Mouse (Mus musculus) forebrain, embryonic 12.5 days (tissue): ENCODE measurements around the gene Mafg. TPM values are rescaled to one million over a fixed set of nuclear protein-coding genes. Genes with fewer than 3 reads are reported as not detected.

Experiments used
- ATAC-seq: fragments of 200-750 bp; cut with Nextera tagmentation; 2 replicates; pipeline ENCODE4 v1.8.0; 2017; ENCODE audit warnings: moderate TSS enrichment; ENCODE audit not compliant: low FRiP score
- H3K27ac ChIP-seq: fragments of 300-500 bp; sonication (generic); 2 replicates; pipeline ENCODE4 v1.5.1; 2016; ENCODE audit warnings: mild to moderate bottlenecking
- H3K27me3 ChIP-seq: fragments of 300-500 bp; sonication (generic); 2 replicates; pipeline ENCODE4 v1.6.1; 2016; ENCODE audit warnings: mild to moderate bottlenecking
- H3K36me3 ChIP-seq: fragments of 300-500 bp; sonication (generic); replicated peaks from 2 replicates; pipeline ENCODE4 v1.6.1; 2016; ENCODE audit warnings: mild to moderate bottlenecking
- H3K4me1 ChIP-seq: fragments of 300-500 bp; sonication (generic); 2 replicates; pipeline ENCODE4 v1.6.1; 2016
- H3K4me2 ChIP-seq: fragments of 300-500 bp; sonication (generic); 2 replicates; pipeline ENCODE4 v1.6.1; 2016; ENCODE audit warnings: mild to moderate bottlenecking, moderate library complexity
- H3K4me3 ChIP-seq: fragments of 300-500 bp; sonication (generic); replicated peaks from 2 replicates; pipeline ENCODE4 v1.5.1; 2016; ENCODE audit warnings: mild to moderate bottlenecking
- H3K9ac ChIP-seq: fragments of 300-500 bp; sonication (generic); 2 replicates; pipeline ENCODE4 v1.6.1; 2016; ENCODE audit warnings: mild to moderate bottlenecking
- H3K9me3 ChIP-seq: fragments of 300-500 bp; sonication (generic); 2 replicates; pipeline ENCODE4 v1.6.1; 2016
- WGBS: fragments of 180-500 bp; shearing (Covaris S2); methylation state at CpG from one replicate; pipeline ENCODE4 v1.1.7; 2016; 5-methylcytosine and 5-hydroxymethylcytosine counted together
- microRNA-seq: library from miRNA; unstranded; fragments of <30 nt; microRNA quantifications from one replicate; pipeline ENCODE4, GENCODE M21; 2017
- polyA plus RNA-seq: library from polyadenylated mRNA; unstranded; fragments of >200 nt; fragmentation: Nextera tagmentation; extraction: Ambion mirVana; gene quantifications from 2 replicates; pipeline ENCODE4 v1.2.1, GENCODE M21; 2016

Mafg gene
- polyA plus RNA-seq, 1 experiment from 2014 or later, result 32.9 TPM

DNA sequence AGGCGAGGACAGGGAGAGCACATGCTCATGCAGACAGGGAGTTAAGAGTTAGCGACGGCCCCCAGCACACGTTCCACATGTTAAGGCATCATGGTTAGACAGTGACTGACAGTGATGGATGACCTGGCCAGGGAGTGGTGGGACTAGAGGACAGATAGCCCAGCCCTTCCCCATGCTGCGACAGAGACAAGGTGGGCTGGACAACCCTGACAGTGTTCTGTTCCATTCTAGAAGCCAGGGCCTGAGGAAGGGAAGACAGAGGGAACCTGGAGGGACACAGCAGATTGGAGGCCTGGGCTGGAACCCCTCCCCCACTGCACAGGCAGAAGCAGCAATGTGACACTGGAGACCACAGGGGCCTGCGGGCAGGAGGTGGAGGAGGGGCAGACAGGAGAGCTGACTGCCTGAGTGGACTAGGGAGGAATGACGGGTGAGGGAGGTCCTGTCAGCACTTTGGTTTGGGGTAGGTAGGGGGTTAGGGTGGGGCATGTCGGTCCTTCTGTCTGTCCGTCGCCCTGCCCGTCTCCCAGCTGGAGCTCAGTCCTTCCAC is 54.6 kb downstream of the Mafg start:
- H3K4me3 ChIP-seq, result no peak overlapping the region
- 0 out of 2 replicates have a peak overlapping the region, but pooled peaks have one; percentile 60 for H3K27ac ChIP-seq
- no peak overlapping the region for H3K4me2 ChIP-seq

GRCm38 (mm10) chr11:120578024-120578693 is 55.2 kb downstream of the Mafg start:
- H3K27me3 ChIP-seq, result no peaks in the 10 kb centered on the region
- no peaks in the 10 kb centered on the region for H3K9me3 ChIP-seq
- H3K36me3 ChIP-seq, result peaks cover 31% of the 10 kb centered on the region
- H3K9ac ChIP-seq, result peak overlapping the region; percentile 1; the same call in 1 of the 2 replicates
- 0 out of 2 replicates have a peak overlapping the region, but pooled peaks have one; percentile 13 for H3K27ac ChIP-seq
- no peak overlapping the region for H3K4me3 ChIP-seq
- no peak for ATAC-seq
- H3K4me1 ChIP-seq, result peaks cover 37% of the 10 kb centered on the region
- H3K4me2 ChIP-seq, result no peak overlapping the region
- WGBS, result 90% methylated on average over 10 of the region's 10 CpGs

More for the DNA sequence above, 54.6 kb downstream of the Mafg start:
- peaks cover 36% of the 10 kb centered on the region for H3K4me1 ChIP-seq
- ATAC-seq, result no peak
- H3K27me3 ChIP-seq, result no peaks in the 10 kb centered on the region
- no peak overlapping the region for H3K9ac ChIP-seq
- 0 out of 2 replicates have a peak, but pooled peaks cover 1% of the 10 kb centered on the region for H3K9me3 ChIP-seq
- 87% methylated on average over 11 of the region's 11 CpGs for WGBS
- H3K36me3 ChIP-seq, result peaks cover 36% of the 10 kb centered on the region

DNA sequence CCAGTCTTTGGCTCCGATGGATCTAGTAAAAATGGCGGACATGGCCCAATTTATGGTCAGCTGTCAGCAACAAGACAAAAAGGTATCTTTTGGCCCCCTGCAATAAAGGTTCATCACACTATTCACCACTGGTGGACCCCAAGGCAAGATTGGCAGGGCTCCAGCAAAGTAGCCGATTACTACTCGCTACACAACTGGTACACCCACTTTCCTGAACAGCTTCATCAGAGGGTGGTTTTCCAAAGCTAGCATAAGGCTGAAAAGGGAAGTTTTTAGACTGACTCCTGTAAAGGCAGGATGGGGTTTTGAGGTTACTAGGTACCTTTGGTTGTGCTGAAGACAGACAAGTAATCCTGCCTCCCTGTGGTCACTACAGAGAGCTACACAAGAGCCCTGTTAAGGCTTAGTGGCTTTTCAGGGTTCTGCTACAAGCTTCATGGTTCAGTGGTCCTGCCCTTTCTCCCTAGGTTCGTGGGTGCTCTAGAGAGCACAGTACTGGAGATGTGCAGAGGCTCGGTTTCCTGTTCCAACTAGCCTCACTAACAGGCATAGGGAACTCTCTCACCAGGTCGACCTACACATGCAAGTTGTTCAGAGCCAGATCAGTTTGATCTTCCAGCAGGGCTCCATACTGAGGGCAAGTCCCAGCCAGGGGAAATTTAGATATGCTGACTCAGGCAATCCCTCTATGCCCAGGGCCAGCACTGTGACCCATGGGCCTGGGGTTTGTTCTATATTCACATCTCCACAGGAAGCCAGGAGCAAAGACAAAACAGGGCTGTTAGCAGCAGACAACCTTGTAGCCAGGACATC is 56.0 kb downstream of the Mafg start:
- H3K4me2 ChIP-seq, result no peak overlapping the region
- no peak overlapping the region for H3K4me3 ChIP-seq
- H3K27ac ChIP-seq, result peak overlapping the region; percentile 36; the same call in 1 of the 2 replicates
- peak overlapping the region; percentile 1; the same call in 1 of the 2 replicates for H3K9ac ChIP-seq
- H3K4me1 ChIP-seq, result peaks cover 37% of the 10 kb centered on the region
- H3K36me3 ChIP-seq, result peaks cover 31% of the 10 kb centered on the region
- 82% methylated on average over 7 of the region's 7 CpGs for WGBS
- no peaks in the 10 kb centered on the region for H3K9me3 ChIP-seq
- no peak for ATAC-seq
- H3K27me3 ChIP-seq, result no peaks in the 10 kb centered on the region

DNA sequence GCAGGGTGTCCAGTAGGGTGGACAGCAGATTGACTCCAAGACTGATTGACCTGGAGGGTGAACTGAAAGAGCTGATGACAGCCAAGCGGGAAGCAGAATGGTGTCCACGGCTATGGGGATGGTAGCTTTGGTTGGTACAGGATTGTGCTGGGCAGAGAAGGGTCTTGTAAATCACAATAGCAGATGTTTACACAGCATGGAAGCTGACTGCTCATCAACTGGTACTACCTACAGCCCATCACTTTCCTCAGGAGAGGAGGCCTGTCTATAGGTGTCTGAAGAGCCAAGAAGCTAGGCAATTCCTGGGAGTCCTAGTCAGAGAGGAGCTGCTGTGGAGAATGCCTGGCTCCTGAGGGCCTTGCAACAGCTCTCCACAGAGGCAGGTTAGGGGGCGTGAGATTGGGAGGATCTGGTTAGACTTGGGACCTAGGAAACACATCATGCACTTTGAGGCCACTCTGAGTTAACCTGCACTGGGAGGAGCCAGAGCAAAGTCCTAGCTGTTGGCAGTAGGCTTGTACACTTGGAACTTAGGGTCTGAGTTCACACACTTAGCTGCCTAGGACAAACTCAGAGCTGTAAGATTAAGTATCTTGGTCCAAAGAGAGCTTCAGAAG is 56.9 kb downstream of the Mafg start:
- Histone ChIP-seq H3K27me3 (no peaks in the 10 kb centered on the region), H3K4me2 (no peak overlapping the region), H3K9ac (no peak overlapping the region), H3K4me1 (peaks cover 35% of the 10 kb centered on the region), H3K9me3 (no peaks in the 10 kb centered on the region), H3K4me3 (no peak overlapping the region), H3K27ac (peak overlapping the region; percentile 36; the same call in 1 of the 2 replicates), H3K36me3 (peaks cover 31% of the 10 kb centered on the region)
- 89% methylated on average over 3 of the region's 3 CpGs for WGBS
- ATAC-seq, result no peak

GRCm38 (mm10) chr11:120575940-120576339 is 57.5 kb downstream of the Mafg start:
- Histone ChIP-seq H3K4me3 (no peak overlapping the region), H3K4me1 (peaks cover 40% of the 10 kb centered on the region), H3K36me3 (peaks cover 36% of the 10 kb centered on the region), H3K9me3 (no peaks in the 10 kb centered on the region), H3K27me3 (no peaks in the 10 kb centered on the region), H3K4me2 (no peak overlapping the region), H3K27ac (no peak overlapping the region), H3K9ac (no peak overlapping the region)
- ATAC-seq, result no peak

Small RNA genes within 50 kb of the gene (microRNA-seq; reads per million reads assigned to microRNA genes)
- 4.1 reads per million, percentile 14 among the genes with 10 or more reads in this experiment for gene Mir6936

Other genes starting within 250 kb of the Mafg start
- gene Nploc4, start 195.9 kb downstream of the Mafg start, polyA plus RNA-seq, result 49.2 and 50.8 TPM in 2 replicates
- 0.18 TPM in 1 of 2 replicates, not detected in the other for gene Tspan10, start 191.0 kb downstream of the Mafg start, polyA plus RNA-seq
- 0.17 and 0.38 TPM in 2 replicates for gene Pde6g, start 180.1 kb downstream of the Mafg start, polyA plus RNA-seq
- 8.6 and 10.9 TPM in 2 replicates for gene Oxld1, start 175.5 kb downstream of the Mafg start, polyA plus RNA-seq
- gene Ccdc137, start 175.5 kb downstream of the Mafg start, polyA plus RNA-seq, result 34.5 and 35.4 TPM in 2 replicates
- 48.2 and 50.1 TPM in 2 replicates for gene Arl16, start 166.0 kb downstream of the Mafg start, polyA plus RNA-seq
- gene Mrpl12, start 149.0 kb downstream of the Mafg start, polyA plus RNA-seq, result 130 and 135 TPM in 2 replicates
- 43.4 and 46.0 TPM in 2 replicates for gene Slc25a10, start 141.8 kb downstream of the Mafg start, polyA plus RNA-seq
- 0.09 TPM in 1 of 2 replicates, not detected in the other for gene Gcgr, start 102.9 kb downstream of the Mafg start, polyA plus RNA-seq
- 209 and 214 TPM in 2 replicates for gene Mcrip1, start 83.9 kb downstream of the Mafg start, polyA plus RNA-seq
- not detected in 2 replicates for gene Ppp1r27, start 82.5 kb downstream of the Mafg start, polyA plus RNA-seq
- 334 and 362 TPM in 2 replicates for gene P4hb, start 60.3 kb downstream of the Mafg start, polyA plus RNA-seq
- 496 and 513 TPM in 2 replicates for gene Arhgdia, start 52.0 kb downstream of the Mafg start, polyA plus RNA-seq
- 561 and 697 TPM in 2 replicates for gene Alyref, start 35.2 kb downstream of the Mafg start, polyA plus RNA-seq
- gene Anapc11, start 35.2 kb downstream of the Mafg start, polyA plus RNA-seq, result 179 and 186 TPM in 2 replicates
- gene Npb, start 25.1 kb downstream of the Mafg start, polyA plus RNA-seq, result 0.40 TPM in 1 of 2 replicates, not detected in the other
- gene Pcyt2, start 15.7 kb downstream of the Mafg start, polyA plus RNA-seq, result 139 and 142 TPM in 2 replicates
- 43.1 and 43.3 TPM in 2 replicates for gene Sirt7, start 8.4 kb downstream of the Mafg start, polyA plus RNA-seq
- 32.5 and 32.8 TPM in 2 replicates for gene Pycr1, start 10.2 kb upstream of the Mafg start, polyA plus RNA-seq
- not detected in 2 replicates for gene Myadml2, start 14.6 kb upstream of the Mafg start, polyA plus RNA-seq
- gene Notum, start 27.6 kb upstream of the Mafg start, polyA plus RNA-seq, result 0.13 and 0.49 TPM in 2 replicates
- gene Aspscr1, start 39.4 kb upstream of the Mafg start, polyA plus RNA-seq, result 132 and 145 TPM in 2 replicates
- 125 and 127 TPM in 2 replicates for gene Cenpx, start 80.1 kb upstream of the Mafg start, polyA plus RNA-seq
- 73.8 and 74.7 TPM in 2 replicates for gene Lrrc45, start 80.3 kb upstream of the Mafg start, polyA plus RNA-seq
- gene Rac3, start 87.9 kb upstream of the Mafg start, polyA plus RNA-seq, result 48.3 and 48.5 TPM in 2 replicates
- 9.1 and 9.2 TPM in 2 replicates for gene Dcxr, start 93.7 kb upstream of the Mafg start, polyA plus RNA-seq
- 0.67 and 0.95 TPM in 2 replicates for gene Cbr2, start 98.5 kb upstream of the Mafg start, polyA plus RNA-seq
- 5.2 and 6.1 TPM in 2 replicates for gene Hmga1b, start 129.2 kb upstream of the Mafg start, polyA plus RNA-seq
- gene Rfng, start 150.6 kb upstream of the Mafg start, polyA plus RNA-seq, result 58.1 and 63.7 TPM in 2 replicates
- gene Gps1, start 150.7 kb upstream of the Mafg start, polyA plus RNA-seq, result 246 and 247 TPM in 2 replicates
- 67.9 and 69.6 TPM in 2 replicates for gene Dus1l, start 162.8 kb upstream of the Mafg start, polyA plus RNA-seq
- 118 and 139 TPM in 2 replicates for gene Fasn, start 190.9 kb upstream of the Mafg start, polyA plus RNA-seq